Mouse (Mus musculus) CD4-positive helper T cell, adult 2 months (primary cell): ENCODE results near the gene Odf3.

Experiments
- DNase-seq: peaks from one replicate; pipeline ENCODE4 v3.0.0-alpha.2; 2012; ENCODE audit warnings: low read depth, missing footprints, low spot score

The Odf3 gene

DNA sequence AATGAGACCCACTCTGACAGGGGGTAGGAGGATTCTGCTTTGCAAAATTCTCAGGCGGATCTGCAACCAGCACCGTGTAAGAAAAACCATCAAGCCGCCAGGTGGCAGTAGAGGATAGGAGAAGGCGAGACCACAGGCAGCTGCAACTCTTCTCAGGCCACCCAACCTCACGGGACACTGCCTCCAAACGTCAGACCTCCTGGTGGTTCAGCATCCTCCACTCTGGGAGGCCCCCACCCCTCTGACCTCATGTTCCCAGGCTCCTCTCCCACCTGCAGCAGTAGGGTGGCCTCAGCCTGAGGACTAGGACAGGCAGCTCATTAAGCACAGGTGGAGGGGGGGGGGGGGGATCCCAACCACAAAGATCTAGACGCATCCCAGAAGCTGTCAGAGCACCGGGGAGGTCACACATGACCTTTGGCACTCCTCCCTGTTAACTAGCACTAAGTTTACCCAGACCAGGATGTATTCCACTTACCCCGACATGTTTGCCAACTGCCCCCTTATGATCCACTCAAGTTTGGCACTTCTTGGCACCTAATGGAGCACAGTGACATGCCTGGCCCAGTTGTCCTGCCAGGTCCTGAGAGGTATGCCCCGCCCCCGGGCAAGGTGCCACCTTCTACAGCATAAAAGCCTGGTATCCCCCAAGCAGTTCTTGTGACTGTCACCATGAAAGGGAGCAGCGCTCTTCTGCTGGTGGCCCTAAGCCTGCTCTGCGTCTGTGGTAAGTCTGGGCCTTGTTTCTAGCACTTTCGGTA lies 2.5 kb upstream of the Odf3 start, which contains the start of gene Scgb1c1:
Scgb1c1 (plus strand) TSS at position 643 of the 761 bp plus-strand sequence.
- peak; percentile 84 for DNase-seq

DNA sequence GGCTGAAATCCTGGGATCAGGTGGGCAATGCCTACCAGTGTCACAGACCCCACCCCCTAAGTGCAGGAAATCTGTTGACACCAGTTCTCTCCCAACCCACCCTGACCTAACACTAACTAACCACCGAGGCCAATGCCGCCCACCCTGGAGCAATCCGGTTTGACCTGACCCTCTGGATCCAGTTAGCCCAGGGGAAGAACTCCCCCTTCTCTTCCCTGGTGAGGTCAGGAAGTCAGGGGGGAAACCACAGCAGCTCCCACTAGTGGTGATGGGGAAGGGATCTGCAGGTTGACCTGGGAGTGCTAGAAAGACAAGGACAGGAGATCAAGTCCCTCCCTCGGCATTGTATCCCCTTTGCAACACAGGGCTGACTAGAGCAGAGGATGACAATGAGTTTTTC lies 1.9 kb upstream of the Odf3 start:
- no peak for DNase-seq

DNA sequence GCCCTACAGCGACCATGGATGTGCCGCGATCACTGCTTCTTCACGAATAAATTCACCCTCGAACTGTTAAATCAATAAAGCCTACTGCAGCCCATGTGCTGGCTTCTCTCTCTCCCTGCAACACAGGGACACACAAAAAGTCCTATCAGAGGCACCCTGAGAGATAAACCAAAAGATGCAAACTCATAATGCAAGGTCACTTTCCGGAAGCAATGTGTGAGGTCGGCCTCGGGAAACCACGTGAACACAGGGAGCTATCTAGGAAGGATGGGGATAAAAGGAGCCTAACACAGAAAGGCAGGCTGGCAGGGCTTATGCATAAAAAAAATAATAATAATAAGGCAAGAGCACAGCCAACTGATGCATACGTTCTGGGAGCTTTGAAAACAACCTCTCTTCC lies 929 bp upstream of the Odf3 start:
- no peak for DNase-seq

DNA sequence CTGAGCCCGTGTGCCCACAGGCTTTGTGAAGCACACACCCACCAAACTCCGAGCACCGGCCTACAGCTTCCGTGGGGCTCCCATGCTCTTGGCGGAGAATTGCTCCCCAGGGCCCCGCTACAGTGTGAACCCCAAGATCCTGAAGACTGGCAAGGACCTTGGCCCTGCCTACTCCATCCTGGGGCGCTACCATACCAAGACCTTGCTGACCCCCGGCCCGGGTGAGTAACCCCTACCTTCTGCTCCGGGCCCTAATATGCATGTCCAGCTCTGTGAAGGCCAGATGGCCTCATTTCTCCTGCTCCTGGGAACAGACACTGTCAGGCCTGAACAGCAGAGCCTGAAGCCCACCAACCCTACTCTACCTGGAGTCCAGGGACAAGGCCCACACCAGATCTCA lies 986 bp downstream of the Odf3 start:
- DNase-seq: no peak

DNA sequence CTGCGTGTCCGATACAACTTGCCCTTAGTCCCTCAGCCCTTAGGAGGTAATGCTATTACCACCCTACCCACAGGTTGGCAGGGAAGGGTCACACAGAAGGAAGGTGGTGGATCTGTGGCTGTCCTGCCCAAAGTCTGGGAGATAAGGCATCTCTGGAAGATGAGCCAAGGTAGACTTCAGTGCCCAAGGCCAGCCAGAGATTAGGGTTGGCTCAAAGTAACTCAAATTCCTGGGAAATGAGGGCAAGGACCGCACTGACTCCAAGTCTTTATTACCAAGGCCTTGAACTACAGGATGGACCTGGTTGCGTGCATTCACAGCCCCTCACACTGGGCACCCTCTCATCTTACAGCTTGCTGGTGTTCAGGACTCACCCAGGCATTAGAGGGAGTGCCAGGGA lies 4.3 kb downstream of the Odf3 start:
- no peak for DNase-seq

DNA sequence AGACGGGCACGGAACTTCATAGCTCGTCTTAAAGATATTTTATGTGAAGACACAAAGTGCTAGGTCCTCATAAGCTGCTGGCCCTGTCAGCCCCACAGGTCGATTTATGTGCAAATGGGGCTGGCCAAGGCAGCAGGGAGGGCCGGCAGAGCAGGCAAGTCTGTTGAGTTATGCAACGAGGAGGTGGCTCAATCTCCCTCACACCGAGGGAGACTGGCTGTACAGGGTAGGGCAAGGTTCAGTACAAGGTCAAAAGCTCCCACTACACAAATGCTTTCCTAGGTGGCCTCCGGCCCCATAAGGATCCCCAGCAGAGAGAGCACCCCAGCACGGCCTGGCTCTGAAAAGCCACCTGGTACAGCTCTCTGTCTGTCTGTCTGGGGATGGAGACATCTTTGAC lies 5.8 kb downstream of the Odf3 start:
- DNase-seq: no peak

DNA sequence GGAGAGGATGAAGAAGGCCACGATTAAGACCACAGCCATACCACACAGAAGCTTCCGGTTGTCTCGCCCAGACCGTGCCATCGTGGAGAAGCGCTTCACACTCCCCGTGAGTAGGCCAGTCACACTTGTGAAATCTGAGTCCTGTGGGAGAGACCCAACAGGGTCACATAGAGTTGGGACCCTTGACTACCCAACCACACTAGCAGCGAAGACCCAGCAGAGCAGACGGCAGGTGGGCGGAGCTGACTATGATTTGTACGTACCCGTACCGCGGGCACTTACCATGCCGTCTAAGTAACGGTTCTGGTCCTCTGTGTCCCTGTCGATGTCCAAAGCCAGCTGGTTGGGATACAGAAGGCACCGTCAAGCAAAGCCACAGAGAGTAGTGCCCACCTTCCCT lies 6.9 kb downstream of the Odf3 start:
- no peak for DNase-seq

DNA sequence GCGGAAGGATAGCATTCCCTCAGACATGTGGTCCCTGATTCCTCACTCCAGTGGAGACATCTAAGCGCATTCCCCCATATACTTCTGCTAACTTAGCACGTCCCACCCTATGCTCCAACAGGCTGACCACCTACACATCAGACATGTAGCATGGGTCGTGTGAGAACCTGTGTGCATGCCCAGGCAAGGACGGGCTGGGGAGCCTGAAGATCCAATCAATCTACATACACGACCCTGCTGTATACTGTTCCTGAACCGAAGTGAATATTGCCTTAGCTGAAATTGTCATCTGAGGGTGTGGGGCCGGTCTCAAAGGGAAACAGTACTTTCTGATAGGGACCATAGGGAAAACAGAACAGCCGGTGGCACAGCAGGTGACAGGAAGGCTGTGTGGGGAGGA lies 7.6 kb downstream of the Odf3 start:
- DNase-seq: no peak

DNA sequence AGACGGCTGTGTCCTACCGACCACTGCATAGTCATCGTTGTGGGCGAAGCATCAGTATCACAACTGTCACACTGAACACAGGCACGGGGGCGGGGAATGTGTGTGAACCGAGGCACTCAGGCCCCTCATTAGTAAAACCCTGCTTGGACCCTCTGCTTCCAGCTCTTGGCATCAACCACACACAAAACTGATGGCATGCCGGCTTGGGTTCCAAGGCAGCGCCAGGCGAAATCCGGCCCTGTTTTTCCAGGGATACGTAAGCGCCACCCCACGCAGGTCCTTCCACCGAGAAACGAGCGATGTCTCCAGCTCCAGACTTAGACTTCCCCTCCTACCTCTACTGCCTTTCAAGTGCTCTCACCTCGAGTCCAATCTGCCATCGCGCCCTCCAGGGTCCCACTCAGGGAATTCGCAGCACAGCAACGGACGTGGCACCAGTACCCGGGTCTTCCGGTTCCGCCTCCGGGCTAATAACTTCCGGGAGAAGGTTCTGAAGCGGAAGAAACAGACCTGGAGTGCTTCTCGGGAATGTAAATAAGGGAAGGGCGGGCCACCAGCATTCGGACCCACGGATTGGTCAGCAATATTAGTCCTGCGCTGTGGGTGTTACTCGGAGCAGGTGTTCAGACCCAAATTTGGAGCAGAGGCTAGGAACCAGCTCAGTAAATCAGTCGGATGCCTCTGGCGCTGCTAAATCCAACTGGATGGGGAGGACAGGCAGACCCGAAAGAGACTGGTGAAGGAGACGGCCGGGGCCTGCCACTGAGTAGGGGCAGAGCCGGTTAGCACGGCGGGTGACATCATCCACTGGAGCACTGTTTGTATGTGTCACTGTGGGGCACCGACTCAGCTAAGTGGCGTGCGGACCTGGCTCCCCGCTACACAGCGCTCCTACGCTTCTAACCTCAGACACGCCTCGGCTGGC lies 8.5 kb downstream of the Odf3 start, which contains the start of gene Gm45785:
Gm45785 (minus strand) TSS at position 472 of the 925 bp plus-strand sequence.
- DNase-seq: peak; percentile 86

DNA sequence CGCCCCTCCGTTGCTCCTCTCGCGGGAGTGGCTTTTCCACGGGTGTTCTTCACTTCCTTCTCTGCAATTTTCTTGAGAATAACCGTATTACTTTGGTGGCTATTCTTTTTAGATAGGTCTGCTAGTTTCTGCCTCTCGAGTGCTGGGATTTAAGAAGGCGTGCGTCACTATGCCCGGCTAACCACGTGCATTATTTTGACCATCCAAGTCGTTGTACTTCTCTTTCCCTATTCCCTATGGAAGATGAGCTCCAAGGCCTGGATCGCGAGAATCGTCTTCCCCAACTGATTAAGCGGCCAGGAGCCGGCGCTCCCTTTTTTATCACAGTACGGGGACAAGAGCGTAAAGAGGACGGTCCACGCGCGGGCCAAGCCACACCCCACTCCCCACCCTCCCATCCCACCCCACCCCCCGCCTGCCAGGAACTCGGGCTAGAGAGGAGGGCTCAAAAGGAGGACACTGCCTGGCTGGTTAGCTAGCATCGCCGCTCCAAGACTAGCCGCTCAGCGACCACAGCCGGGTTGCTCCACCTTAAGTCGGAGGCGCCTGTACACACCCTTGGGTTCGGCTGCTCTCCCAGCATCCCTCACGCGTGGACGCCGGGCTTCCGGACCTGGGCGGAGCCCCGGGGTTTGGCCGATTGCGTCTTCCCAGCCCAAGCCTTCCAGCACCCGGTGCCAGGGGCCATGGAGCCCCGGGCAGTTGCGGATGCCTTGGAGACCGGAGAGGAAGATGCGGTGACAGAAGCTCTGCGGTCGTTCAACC lies 9.4 kb downstream of the Odf3 start, which contains the start of gene Ric8a:
Ric8a (plus strand) TSS at position 173 of the 765 bp plus-strand sequence.
- peak; percentile 89 for DNase-seq

DNA sequence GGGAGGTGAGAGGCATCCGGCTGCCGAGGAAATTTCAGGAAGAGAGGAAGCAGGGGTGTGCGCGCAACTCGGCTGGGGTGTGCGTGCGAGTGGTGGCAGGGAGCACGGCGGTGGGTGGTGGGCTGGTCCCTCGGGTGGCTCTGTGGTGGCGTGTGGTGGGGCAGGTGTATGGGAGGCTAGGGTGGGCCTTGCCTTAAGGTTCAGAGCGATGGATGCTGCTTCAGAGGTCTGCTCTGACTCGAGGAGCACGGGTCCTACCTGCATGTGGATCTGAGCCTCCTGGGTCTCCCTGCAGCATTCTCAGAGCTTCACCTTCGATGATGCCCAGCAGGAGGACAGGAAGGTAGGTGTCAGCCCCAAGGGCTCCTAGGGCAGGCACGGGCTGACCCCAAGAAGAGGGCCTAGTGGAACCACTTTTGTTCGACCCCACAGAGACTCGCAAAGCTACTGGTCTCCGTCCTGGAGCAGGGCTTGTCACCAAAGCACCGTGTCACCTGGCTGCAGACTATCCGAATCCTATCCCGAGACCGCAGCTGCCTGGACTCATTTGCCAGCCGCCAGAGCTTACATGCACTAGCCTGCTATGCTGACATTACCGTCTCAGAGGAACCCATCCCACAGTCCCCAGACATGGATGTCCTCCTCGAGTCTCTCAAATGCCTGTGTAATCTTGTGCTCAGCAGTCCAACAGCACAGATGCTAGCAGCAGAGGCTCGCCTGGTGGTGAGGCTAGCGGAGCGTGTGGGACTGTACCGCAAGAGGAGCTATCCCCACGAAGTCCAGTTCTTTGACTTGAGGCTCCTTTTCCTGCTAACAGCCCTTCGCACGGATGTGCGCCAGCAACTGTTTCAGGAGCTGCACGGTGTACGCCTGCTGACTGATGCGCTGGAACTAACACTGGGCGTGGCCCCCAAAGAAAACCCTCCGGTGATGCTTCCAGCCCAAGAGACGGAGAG lies 10.2 kb downstream of the Odf3 start, which contains the start of gene Bet1l:
Bet1l (minus strand) TSS at position 28 of the 956 bp plus-strand sequence.
- DNase-seq: no peak

DNA sequence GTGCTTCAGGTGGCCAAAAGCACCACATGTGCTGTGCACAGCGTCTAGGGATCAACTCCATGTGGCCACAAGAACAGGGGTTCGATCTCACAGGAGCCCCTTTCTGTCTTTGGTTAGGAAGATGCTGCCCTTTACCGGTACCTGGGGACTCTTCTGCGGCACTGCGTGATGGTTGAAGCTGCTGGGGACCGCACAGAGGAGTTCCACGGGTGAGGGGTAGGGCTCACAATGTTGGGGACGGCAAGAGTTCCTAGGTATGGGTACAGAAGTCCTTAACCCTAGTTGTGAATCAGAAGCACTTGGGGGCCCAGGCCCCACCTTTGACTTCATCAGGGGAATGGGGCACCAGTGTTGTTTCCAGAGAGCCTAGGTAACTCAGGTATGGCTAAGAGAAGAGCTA lies 11.1 kb downstream of the Odf3 start:
- no peak for DNase-seq

DNA sequence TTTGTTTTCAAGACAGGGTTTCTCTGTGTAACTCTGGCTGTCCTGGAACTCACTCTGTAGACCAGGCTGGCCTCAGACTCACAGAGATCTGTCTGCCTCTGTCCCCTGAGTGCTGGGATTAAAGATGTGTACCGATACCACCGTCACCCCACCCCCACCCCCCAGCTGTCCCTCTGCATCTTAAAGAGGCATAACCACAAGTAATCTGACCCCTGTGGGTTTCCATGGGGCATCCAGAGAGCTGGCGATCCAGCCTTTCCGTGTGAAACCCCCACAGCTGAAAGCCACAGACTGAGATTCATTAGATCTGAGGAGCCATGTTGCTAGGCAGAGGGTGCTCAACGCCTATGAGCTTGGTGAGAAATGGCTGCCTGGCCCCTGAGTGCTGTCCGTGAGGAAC lies 12.4 kb downstream of the Odf3 start:
- DNase-seq: no peak

DNA sequence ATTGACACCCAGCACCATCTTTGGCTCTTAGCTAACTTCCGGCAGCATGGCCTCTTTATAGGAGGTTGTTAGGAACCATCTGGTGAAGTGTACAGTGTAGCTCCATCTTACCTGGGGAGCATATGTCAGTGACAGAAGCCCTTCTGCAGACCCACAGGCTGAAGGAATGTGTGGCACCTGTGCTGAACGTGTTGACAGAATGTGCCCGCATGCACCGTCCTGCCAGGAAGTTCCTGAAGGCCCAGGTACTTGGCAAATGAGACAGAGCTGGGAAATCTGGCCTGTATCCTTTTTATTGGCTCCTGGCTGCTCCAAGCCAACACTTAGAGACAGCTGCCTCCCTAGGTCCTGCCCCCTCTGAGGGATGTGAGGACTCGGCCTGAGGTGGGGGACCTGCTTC lies 13.1 kb downstream of the Odf3 start:
- no peak for DNase-seq

DNA sequence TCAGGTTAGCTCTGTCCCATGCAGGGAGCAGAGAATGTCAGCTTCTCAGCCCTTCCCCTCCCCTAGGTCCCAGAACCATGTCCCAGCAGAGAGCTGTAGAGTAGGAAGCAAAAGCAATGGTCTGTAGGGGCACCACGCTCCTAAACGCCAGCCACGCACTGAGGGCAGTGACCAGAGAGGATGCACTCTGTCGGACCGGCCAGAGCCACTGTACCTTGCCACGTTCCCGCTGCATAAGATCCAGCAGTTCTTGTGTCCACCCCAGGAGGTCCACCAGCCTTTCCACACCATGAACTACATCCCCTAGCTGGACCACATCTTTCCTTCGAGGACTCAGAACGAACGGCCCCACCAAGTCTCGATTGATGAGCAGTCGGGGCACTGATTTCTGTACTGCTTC lies 17.2 kb downstream of the Odf3 start:
- DNase-seq: no peak

DNA sequence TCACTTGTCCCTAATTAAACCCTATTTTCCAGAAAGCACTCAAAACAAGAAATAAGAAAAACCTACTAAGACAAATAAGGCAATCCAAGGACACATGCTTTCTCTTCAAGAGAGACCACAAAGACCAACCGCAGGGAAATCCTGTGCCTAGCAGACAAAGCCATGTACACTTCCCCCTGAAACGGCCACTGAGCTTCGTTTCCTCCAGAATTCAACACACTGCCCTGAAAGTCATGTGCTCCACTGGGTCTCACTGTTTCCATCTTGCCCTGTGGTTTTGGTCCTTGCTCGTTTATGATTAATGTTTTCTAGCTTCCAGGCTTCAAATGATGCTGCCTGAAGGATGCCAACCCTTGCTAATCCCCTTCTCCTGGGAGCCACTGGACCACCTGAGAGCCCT lies 26.6 kb downstream of the Odf3 start:
- no peak for DNase-seq

DNA sequence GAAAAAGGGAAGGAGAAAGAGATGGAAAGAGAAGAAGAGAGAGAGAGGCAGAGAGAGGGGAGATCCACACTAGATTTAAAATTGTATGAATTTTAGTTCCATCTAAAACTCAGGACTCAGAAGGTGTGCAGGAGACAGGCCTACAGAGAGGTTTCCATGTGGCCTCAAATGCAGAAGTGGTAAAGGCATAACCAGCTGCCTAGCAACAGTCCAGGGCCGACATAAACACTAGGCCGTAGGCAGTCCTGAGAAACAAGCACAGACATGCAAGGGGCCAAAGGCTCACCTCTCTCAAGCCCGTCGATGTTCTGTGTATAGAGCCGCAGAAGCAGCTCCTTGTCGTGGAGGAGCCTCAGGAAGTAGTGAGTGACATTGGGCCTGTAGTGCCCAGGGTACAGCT lies 29.8 kb downstream of the Odf3 start:
- no peak for DNase-seq

DNA sequence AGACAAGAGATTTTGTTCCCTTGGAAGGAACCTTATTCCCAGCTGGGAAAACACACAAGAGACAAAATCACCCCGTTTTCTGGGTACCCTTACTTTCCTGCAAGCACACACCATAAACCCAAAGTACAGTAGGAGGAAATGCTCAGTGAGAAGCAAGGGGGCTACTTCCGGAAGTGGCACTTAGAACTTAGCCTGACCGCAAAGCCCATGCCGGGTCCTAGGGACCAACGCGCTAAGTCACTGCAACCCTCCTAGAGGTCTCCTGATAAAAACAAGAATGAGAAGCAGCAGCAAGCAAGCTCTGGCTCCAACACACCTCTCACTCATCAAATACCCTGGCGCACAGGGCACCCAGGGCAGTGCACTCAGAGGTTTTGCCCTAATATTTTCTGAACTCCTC lies 31.8 kb downstream of the Odf3 start:
- DNase-seq: no peak

DNA sequence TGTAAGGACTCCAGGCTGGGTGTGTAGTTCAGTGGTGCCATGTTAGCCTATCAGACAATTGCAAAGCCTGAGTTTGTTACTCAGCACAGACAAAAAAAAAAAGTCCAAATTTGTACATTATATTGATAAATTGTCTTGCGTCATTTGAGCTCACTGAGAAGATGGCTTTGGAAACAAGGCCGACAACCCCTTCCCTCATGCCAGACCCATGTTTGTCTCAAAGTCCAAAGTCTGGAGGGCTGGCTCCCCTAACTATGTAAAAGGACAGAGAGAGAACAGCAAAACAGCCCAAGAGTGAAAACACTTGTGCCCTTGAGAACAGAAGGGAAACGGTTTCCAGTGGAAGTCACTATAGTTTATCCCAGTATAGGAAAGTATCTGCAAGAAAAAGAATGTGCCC lies 32.8 kb downstream of the Odf3 start:
- DNase-seq: no peak

DNA sequence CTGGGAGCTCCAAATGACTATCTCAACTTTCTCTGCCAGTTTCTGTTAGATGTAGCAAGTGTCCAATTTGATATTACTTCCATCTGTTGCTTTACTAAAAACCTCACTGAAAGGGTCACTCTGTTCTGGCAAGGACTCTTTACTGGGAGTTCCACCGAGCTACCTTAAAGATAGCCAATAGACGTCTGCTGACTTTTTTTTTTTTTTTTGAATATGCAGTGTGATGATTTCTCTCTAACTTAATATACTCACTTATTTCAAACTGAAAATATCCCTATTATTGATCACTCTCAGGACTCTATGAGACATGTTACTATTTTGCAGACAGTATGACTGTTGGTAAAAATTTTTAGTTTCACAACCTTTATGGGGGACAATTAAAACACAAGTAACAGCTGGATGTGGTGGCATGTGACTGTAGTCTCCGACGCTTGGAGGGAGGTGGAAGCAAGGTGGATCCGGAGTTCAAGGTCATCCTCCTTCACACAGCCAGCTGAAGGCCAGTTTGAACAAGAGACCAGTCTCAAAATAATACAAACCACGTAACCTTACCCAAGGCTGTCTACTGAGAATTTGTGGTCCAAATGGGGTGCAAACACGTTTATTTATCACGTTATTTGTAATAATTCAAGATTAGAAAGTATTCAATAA lies 33.4 kb downstream of the Odf3 start:
- no peak for DNase-seq
